Mouse (Mus musculus) macrophage (primary cell): ENCODE results near the gene Rlf. TPM values are rescaled to one million over a fixed set of nuclear protein-coding genes. Genes with fewer than 3 reads are reported as not detected.

Experiments used
- polyA plus RNA-seq: library from polyadenylated mRNA; stranded (reverse); fragments of 250-400 nt; gene quantifications from 3 replicates; pipeline ENCODE4 v1.2.4, GENCODE M21; 2018; ENCODE audit warnings: inconsistent platforms

The Rlf gene
- polyA plus RNA-seq, 1 experiment from 2014 or later: 9.6 TPM

Other genes with a start within 250 kb of the Rlf start
- gene Smap2, start 197.8 kb downstream of the Rlf start, polyA plus RNA-seq: 87.2 to 154 TPM (median 91.9 TPM) in 3 replicates
- 0.04 TPM in 1 of 3 replicates, not detected in the others for gene Col9a2, start 175.7 kb downstream of the Rlf start, polyA plus RNA-seq
- 32.2 to 46.9 TPM (median 39.3 TPM) in 3 replicates for gene Zmpste24, start 116.8 kb downstream of the Rlf start, polyA plus RNA-seq
- not detected in 3 replicates for gene Tmco2, start 105.9 kb downstream of the Rlf start, polyA plus RNA-seq
- gene Gm12888, start 109.8 kb upstream of the Rlf start, polyA plus RNA-seq: not detected in 3 replicates
- gene Gm12886, start 208.0 kb upstream of the Rlf start, polyA plus RNA-seq: not detected in 3 replicates